Mouse (Mus musculus): ENCODE data around the gene Grik4.

- no peak for TF ChIP-seq CTCF (conservative IDR thresholded peaks at IDR 0.05; ENCODE audit: low read length)
- no peak for TF ChIP-seq POU5F1 (IDR thresholded peaks at IDR 0.05; ENCODE audit: borderline replicate concordance, low read length)
These were observed 150.7 kb downstream of the Grik4 start for GRCm38 (mm10) chr9:42793581-42793980.

Data from E14TG2a.4 (cell line).